Mouse (Mus musculus): Measurements from ENCODE around the gene Chst15. TPM values are rescaled to one million over a fixed set of nuclear protein-coding genes. Genes with fewer than 3 reads are reported as not detected.

Chst15 gene
- polyA plus RNA-seq, 1 experiment from 2014 or later = 15.6 TPM

DNA sequence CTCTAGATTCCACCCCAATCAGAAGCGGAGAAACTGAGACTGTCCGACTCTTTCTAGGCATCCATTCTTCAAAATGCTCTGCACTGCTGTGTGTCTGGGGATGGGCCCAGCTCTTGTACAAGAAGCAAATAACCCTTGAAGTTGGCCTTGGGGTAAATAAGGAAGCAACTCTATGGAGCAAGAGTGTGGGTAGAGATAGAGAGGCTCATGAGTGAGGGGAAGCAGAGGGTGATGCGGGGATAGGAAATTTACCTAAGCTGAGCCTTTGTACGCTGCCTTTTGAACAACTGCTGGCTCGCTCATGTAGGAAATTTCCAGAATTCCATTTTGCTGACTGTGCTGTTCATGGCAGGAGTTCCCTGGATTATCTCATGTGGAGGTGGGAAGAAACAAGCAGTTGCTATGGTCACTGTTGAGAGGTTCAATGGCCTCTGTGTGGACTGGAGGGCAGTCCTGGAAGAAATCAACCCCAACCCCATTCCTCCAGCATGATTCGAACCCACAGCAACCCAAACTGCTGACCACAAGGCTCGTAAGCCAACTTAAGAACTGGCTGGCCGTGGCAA is 89.9 kb downstream of the Chst15 start:
- Histone ChIP-seq H3K9me3 (no peaks in the 10 kb centered on the region), H3K4me1 (peaks cover 9% of the 10 kb centered on the region), H3K4me3 (replicated peaks) (no peak overlapping the region), H3K27me3 (no peaks in the 10 kb centered on the region), H3K27ac (no peak overlapping the region), H3K4me2 (no peak overlapping the region), H3K9ac (no peak overlapping the region), H3K36me3 (replicated peaks) (no peaks in the 10 kb centered on the region)
- WGBS = 86% methylated on average over 8 of the region's 8 CpGs
- peak; percentile 5; the same call in 1 of the 2 replicates for ATAC-seq (ENCODE audit: low FRiP score)

DNA sequence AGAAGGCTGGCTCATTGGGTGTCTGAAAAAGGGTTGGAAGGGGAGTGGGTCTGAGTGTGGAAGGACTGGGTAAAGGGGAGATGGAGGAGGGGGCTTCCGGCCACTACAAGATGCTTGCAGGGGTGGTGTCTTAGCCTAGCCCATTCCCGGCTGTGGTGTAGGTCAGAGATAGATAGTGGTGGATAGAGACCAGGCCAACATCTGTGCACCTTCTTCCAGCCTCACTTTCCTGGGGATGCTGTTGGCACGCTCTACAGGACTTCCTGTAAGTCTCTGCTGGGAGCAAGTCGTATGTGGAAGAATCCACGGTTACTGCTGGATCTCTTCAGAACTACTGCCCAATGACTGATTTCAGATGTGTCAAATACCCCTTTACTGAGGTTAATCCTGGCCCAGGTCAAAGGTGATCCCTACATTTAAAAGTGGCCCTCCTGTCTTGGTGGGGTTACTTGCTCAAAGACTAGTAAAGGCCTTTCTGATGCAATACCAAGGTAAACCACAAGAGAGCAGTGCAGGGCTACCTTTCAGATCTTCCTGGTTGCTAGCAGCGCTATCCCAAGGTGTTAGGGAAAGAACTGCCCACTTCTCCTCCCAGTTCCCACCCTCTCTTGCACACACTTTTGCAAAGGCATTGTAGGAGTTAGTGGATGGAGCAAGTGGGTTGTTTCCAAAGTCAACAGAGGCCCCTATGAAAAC is 90.5 kb downstream of the Chst15 start:
- no peak overlapping the region for H3K27ac ChIP-seq
- H3K4me3 ChIP-seq (replicated peaks) = no peak overlapping the region
- peak; percentile 65 for ATAC-seq (ENCODE audit: low FRiP score)
- 63% methylated on average over 6 of the region's 6 CpGs for WGBS
- no peak overlapping the region for H3K4me2 ChIP-seq
- H3K36me3 ChIP-seq (replicated peaks) = no peaks in the 10 kb centered on the region
- H3K9ac ChIP-seq = no peak overlapping the region
- no peaks in the 10 kb centered on the region for H3K9me3 ChIP-seq
- no peaks in the 10 kb centered on the region for H3K27me3 ChIP-seq
- H3K4me1 ChIP-seq = peaks cover 9% of the 10 kb centered on the region

DNA sequence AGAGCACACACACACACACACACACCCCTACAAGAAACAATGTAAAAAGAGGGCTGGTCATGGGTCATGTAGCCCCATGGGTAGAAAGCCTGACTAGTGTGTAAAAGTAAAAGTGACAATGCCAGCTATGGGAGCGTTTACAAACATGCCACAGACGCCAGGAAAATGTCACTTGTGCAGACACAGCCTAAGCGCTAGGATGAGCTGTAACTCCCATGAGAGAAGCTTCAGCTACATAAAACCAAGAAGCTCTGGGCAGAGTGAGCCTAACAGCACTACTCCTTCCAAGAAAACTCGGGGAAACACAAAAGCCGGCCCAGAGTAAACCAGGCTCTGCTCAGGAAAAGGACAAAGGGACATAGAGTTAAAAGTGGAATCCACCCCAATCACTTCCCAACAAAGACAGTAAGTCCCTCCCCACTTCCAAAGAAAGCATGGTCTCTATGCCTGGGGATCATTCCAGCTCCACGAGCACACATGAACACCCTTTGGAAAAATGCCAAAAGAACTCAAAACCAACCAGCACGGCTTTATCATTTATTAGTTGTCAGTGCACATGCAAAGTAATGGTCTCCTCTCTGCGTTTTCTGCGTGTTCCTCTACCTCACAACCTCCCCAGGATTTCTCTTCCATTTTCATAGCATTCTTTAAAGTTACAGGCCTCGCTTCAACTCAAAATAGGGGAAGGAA is 93.4 kb downstream of the Chst15 start:
- Histone ChIP-seq H3K4me2 (no peak overlapping the region), H3K36me3 (replicated peaks) (no peaks in the 10 kb centered on the region), H3K27ac (peak overlapping the region; percentile 3; the same call in 1 of the 2 replicates), H3K4me3 (replicated peaks) (no peak overlapping the region), H3K9me3 (no peaks in the 10 kb centered on the region), H3K27me3 (no peaks in the 10 kb centered on the region), H3K4me1 (peaks cover 9% of the 10 kb centered on the region), H3K9ac (no peak overlapping the region)
- 47% methylated on average over 10 of the region's 10 CpGs for WGBS
- no peak for ATAC-seq (ENCODE audit: low FRiP score)

DNA sequence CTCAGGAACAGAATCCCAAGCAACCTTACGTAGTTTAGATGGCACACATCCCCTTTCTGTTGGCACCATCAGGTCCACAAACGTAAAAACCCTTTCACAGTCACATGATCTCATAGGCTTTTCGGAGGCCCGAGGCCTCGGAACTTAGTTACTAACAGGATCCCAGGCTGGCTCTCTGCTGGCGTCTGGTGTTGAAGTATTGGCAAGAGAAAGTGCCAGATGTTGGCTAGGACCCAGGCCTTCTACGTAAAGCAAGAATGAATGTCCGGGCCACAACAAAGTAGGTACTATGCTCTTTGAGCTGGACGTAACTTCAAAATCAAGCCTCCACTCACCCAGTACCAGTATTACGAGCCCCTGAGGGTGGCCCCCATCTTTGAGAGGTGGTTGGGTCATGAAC is 103.0 kb downstream of the Chst15 start:
- H3K9me3 ChIP-seq = no peaks in the 10 kb centered on the region
- no peaks in the 10 kb centered on the region for H3K36me3 ChIP-seq (replicated peaks)
- peaks cover 4% of the 10 kb centered on the region; the same call in 1 of the 2 replicates for H3K27me3 ChIP-seq
- no peak overlapping the region for H3K9ac ChIP-seq
- ATAC-seq (ENCODE audit: low FRiP score) = no peak
- H3K4me3 ChIP-seq (replicated peaks) = no peak overlapping the region
- H3K27ac ChIP-seq = no peak overlapping the region
- H3K4me1 ChIP-seq = peaks cover 11% of the 10 kb centered on the region; the same call in 1 of the 2 replicates
- WGBS = 79% methylated on average over 10 of the region's 10 CpGs
- no peak overlapping the region for H3K4me2 ChIP-seq

DNA sequence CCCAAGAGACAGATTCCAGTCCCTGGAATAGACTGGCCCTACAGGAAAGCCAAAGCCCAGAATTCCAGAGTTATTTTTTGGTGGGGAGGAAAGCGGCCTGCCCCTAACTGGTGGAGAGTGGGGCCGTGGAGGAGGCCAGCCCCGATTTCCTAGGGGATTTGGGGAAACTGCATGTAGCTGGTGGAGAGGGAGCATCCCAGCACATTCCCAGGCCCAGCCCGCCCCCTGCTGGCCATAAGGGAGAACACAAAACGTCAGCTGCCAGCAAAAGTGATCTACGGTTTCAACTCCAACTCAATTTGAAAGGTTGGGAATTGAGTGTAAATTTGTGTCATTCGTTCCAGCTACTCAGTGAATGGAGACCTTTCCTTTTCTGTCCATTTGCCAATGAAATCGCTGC is 103.6 kb downstream of the Chst15 start:
- Histone ChIP-seq H3K4me1 (peaks cover 11% of the 10 kb centered on the region; the same call in 1 of the 2 replicates), H3K27ac (no peak overlapping the region), H3K27me3 (peaks cover 4% of the 10 kb centered on the region; the same call in 1 of the 2 replicates), H3K4me2 (no peak overlapping the region), H3K4me3 (replicated peaks) (no peak overlapping the region), H3K9me3 (no peaks in the 10 kb centered on the region), H3K36me3 (replicated peaks) (no peaks in the 10 kb centered on the region), H3K9ac (no peak overlapping the region)
- WGBS = 7% methylated on average over 8 of the region's 8 CpGs
- no peak for ATAC-seq (ENCODE audit: low FRiP score)

DNA sequence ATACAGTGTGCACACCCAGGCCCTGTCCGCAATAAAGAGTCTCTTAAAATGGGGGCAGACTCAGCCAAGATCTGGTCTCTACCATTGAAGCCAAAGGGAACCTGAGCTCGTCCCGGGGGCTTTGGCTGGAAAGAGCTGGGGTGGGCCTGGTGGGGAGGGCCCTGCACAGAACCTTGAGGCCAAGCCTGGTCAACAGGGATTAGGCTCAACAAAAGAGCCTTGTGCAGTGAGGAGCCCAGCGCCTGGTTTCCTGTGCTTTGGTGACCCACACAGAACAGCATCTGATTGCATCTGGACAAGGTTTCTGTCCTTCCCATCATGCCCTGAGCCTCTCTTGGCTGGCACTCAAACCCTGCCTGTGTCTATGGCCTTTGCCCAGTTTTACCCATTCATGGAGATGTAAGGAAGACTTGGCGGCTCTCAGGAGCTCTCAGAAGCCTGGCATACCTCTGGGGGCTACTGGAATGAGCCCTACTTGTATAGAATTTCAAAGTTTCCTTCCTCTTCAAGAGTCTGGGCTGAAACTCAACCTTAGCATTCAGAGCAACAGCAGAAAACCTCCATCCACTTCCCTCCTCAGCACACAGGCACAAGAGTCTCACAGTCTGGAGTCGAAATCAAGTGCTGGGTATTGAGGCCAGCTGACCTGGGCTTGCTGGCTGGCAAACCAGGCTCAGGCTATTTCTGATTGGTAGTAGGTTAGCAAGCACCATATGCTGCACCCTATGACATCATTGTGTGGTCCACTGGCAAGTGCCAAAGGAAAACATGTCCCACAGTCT is 104.9 kb downstream of the Chst15 start:
- no peak overlapping the region for H3K9ac ChIP-seq
- H3K27me3 ChIP-seq = peaks cover 4% of the 10 kb centered on the region; the same call in 1 of the 2 replicates
- no peaks in the 10 kb centered on the region for H3K36me3 ChIP-seq (replicated peaks)
- no peak overlapping the region for H3K4me3 ChIP-seq (replicated peaks)
- no peaks in the 10 kb centered on the region for H3K9me3 ChIP-seq
- 77% methylated on average over 6 of the region's 6 CpGs for WGBS
- no peak overlapping the region for H3K4me2 ChIP-seq
- H3K4me1 ChIP-seq = peaks cover 11% of the 10 kb centered on the region; the same call in 1 of the 2 replicates
- no peak overlapping the region for H3K27ac ChIP-seq
- ATAC-seq (ENCODE audit: low FRiP score) = no peak

DNA sequence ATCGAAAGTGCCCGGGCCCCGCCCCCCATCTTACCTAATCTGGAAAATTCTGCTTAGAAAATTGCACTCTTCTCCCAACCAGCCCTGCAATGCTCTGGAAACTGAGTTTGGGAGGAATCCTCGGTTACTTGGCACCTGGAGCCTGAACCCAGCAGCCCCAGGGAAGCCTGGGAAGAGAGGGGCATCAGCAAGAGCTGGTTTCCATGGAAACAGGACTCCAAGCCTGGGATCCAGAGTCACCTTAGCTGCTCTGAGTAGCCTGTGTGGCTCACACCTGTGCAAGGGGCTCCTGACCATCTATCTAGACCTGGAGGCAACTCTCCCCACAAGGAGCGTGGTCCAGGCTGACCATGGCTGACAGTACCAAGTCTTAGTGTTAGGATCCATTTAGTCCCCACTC is 106.4 kb downstream of the Chst15 start:
- H3K9me3 ChIP-seq = no peaks in the 10 kb centered on the region
- peaks cover 4% of the 10 kb centered on the region; the same call in 1 of the 2 replicates for H3K27me3 ChIP-seq
- no peaks in the 10 kb centered on the region for H3K36me3 ChIP-seq (replicated peaks)
- ATAC-seq (ENCODE audit: low FRiP score) = no peak
- H3K4me1 ChIP-seq = peaks cover 11% of the 10 kb centered on the region; the same call in 1 of the 2 replicates
- H3K4me3 ChIP-seq (replicated peaks) = no peak overlapping the region
- H3K27ac ChIP-seq = no peak overlapping the region
- no peak overlapping the region for H3K9ac ChIP-seq
- no peak overlapping the region for H3K4me2 ChIP-seq
- 89% methylated on average over 5 of the region's 5 CpGs for WGBS

DNA sequence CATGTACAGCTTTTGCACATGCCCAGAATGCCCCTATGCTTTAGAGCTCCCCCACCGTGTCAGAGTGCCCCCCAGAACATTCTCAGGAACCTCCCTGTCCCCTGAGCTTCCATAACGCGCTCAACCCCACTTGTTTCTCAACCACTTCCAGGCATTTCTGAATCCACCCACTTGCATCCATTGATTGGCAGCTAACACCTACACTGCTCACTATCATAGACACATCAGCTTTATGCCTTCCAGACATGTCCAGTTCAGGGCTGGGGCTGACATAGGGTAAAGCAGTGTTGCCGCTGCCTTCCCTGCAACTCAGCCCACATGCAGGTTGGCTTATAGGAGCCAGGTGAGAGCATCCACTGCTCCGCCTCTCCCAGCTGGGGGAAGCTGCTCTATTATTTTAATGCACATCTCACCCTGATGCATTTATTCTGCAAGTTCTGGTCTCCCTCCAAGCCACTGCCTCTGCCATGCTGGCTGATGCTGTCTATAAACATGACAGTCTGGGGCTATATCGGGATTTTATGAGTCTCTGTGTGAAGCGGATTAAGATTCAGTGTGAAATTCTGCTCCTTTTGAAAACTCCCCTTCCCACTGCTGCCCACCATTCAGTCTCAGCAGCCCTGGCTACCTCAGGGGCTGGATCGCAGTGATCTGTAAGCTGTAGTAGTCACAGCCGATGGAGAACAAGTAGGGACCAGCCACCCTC is 107.9 kb downstream of the Chst15 start:
- Histone ChIP-seq H3K4me2 (no peak overlapping the region), H3K27ac (no peak overlapping the region), H3K27me3 (peaks cover 4% of the 10 kb centered on the region; the same call in 1 of the 2 replicates), H3K9ac (no peak overlapping the region), H3K4me1 (peaks cover 11% of the 10 kb centered on the region; the same call in 1 of the 2 replicates), H3K36me3 (replicated peaks) (no peaks in the 10 kb centered on the region), H3K9me3 (no peaks in the 10 kb centered on the region), H3K4me3 (replicated peaks) (no peak overlapping the region)
- no peak for ATAC-seq (ENCODE audit: low FRiP score)
- WGBS = 77% methylated on average over 9 of the region's 9 CpGs

DNA sequence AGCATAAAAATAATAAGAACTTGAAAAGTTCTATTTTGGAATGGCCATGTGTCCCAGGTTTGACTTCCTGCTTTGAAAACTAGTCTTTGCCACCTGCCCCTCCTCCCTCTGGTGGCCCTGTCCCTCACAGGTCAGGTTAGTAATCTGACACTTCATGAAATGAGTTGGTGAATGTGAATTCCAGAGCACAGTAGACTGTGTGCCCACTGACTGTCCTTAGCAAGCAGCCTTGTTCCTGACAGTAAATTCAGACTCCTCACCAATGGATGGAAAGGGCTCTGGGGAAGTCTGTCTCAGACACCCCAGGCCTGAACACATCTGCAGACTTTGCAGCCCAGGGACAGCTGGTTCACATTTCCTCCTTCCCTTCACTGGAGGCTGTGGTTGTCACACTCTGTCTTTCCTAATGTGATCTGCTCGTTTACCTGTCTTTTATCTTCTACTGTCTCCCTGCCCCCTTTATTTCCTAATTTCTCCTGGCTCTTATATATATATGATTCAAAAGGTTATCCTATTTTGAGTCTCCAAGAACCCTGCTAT is 112.9 kb downstream of the Chst15 start:
- Histone ChIP-seq H3K27ac (no peak overlapping the region), H3K9me3 (no peaks in the 10 kb centered on the region), H3K4me3 (replicated peaks) (no peak overlapping the region), H3K27me3 (peaks cover 5% of the 10 kb centered on the region; the same call in 1 of the 2 replicates), H3K4me1 (peaks cover 6% of the 10 kb centered on the region; the same call in 1 of the 2 replicates), H3K36me3 (replicated peaks) (no peaks in the 10 kb centered on the region), H3K9ac (no peak overlapping the region), H3K4me2 (no peak overlapping the region)
- WGBS = 69% methylated on average over 1 of the region's 1 CpGs
- ATAC-seq (ENCODE audit: low FRiP score) = no peak

DNA sequence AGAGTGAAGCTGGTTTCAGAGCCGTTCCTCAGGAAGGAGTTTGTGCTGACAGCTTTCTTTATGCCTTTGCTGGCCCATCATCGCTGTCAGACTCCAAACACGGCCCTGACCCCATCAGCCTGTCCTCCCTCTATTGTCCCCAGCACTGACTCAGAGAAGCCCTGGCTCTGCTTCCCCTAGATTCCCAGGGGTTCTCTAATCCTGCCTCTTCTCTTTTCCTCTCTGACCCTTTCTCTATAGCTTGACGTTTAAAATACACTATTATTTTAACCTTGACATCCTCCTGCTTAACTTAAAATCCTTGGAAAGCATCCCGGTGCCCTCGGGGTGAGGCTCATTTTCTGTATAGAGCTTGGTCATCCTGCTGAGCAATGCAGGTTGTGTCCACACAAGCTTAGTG is 117.3 kb downstream of the Chst15 start:
- H3K4me2 ChIP-seq = no peak overlapping the region
- no peak overlapping the region for H3K9ac ChIP-seq
- no peak overlapping the region for H3K4me3 ChIP-seq (replicated peaks)
- no peak overlapping the region for H3K27ac ChIP-seq
- no peaks in the 10 kb centered on the region for H3K36me3 ChIP-seq (replicated peaks)
- peaks cover 8% of the 10 kb centered on the region; the same call in 1 of the 2 replicates for H3K4me1 ChIP-seq
- WGBS = 33% methylated on average over 6 of the region's 6 CpGs
- no peak for ATAC-seq (ENCODE audit: low FRiP score)
- peaks cover 5% of the 10 kb centered on the region; the same call in 1 of the 2 replicates for H3K27me3 ChIP-seq
- H3K9me3 ChIP-seq = no peaks in the 10 kb centered on the region

DNA sequence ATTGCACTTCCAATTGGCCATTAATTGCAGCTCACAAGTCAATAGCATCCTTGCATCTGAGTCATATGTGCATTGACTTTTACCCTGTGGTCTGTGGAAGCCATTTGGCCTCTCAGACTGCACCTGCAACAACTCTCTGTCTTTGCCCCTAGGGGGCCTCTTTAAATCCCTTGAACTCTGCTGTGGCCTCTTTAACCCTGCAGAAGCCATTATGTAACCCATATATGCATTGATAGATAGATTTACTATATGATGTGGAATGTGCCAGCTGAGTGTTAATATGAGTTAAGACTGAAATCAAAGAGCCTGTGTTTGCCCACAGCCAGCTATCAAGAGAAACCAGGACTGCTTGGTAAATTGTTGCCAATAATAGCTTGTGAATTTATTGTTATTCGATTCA is 118.2 kb downstream of the Chst15 start:
- H3K27ac ChIP-seq = no peak overlapping the region
- WGBS = 81% methylated on average over 1 of the region's 1 CpGs

More for the DNA sequence above, 118.2 kb downstream of the Chst15 start:
- Histone ChIP-seq H3K4me2 (no peak overlapping the region), H3K4me3 (replicated peaks) (no peak overlapping the region), H3K9me3 (no peaks in the 10 kb centered on the region), H3K4me1 (peaks cover 8% of the 10 kb centered on the region; the same call in 1 of the 2 replicates), H3K9ac (no peak overlapping the region), H3K36me3 (replicated peaks) (no peaks in the 10 kb centered on the region), H3K27me3 (0 out of 2 replicates have a peak, but pooled peaks cover 5% of the 10 kb centered on the region)
- no peak for ATAC-seq (ENCODE audit: low FRiP score)

All from forebrain, embryonic 12.5 days (tissue).